Comparison of ENCODE assay signal across 16 mouse cellular contexts in genomic region chr11:96899449-96900306, GRCm38 (mm10). TPM values are rescaled to one million over a fixed set of nuclear protein-coding genes. Genes with fewer than 3 reads are reported as not detected.
A peak's percentile ranks its signal among the peaks of the same experiment; 100 is the strongest.
DNase-seq lines count a peak whose midpoint lies in the region; ATAC-seq and TF ChIP-seq lines count a peak whose summit lies in the region.
"Had no signal": no experiment of that assay in that cellular context is flagged by ENCODE, and none has a peak within 500 bp of the region (broad histone marks: within the 10 kb centered on the region; RNA-seq: fewer than 3 reads in every experiment).

No protein-coding gene starts in this region.

- peak; percentile 32 for DNase-seq in lung, postnatal 36 days
- no peak for DNase-seq in lung, postnatal 0 days (ENCODE audit: low spot score)
- peak; percentile 90 for DNase-seq in forebrain, embryonic 11.5 days (ENCODE audit: low spot score)
- peak; percentile 98 for DNase-seq in midbrain, embryonic 11.5 days (ENCODE audit: low spot score, missing footprints)
- peak; percentile 53 for DNase-seq in yolk sac, embryonic 10.5 days (ENCODE audit: low spot score)
- no peak for DNase-seq in layer of hippocampus, postnatal 25 days (ENCODE audit: extremely low spot score in 1 of 2, low spot score in 1 of 2)
- DNase-seq in left cerebral cortex, postnatal 25 days (ENCODE audit: low spot score in 2 of 2), result no peak
- DNase-seq: adrenal gland, postnatal 36 days; cerebellum, postnatal 25 days; gastrocnemius, postnatal 36 days; right cerebral cortex, postnatal 4 days; thymus, postnatal 14 days had no signal

- H3K4me3 ChIP-seq in lung, postnatal 0 days (ENCODE audit: low read depth, low read length), result no peak overlapping the region
- H3K4me3 ChIP-seq in forebrain, embryonic 11.5 days (ENCODE audit: low read depth, low read length), result no peak overlapping the region
- H3K4me3 ChIP-seq in midbrain, embryonic 11.5 days (ENCODE audit: low read depth, low read length), result no peak overlapping the region
- H3K4me3 ChIP-seq in kidney, embryonic 16.5 days (ENCODE audit: low read length), result no peak overlapping the region
- H3K4me3 ChIP-seq: kidney, embryonic 15.5 days; limb, embryonic 15.5 days had no signal

- H3K9me3 ChIP-seq in lung, postnatal 0 days (ENCODE audit: low read length), result no peaks in the 10 kb centered on the region
- no peaks in the 10 kb centered on the region for H3K9me3 ChIP-seq in forebrain, embryonic 11.5 days (ENCODE audit: control insufficient read depth, low read length)
- H3K9me3 ChIP-seq in midbrain, embryonic 11.5 days (ENCODE audit: control insufficient read depth, low read length), result no peaks in the 10 kb centered on the region
- H3K9me3 ChIP-seq in kidney, embryonic 16.5 days (ENCODE audit: low read length), result no peaks in the 10 kb centered on the region
- H3K9me3 ChIP-seq: G1E; kidney, embryonic 15.5 days; limb, embryonic 15.5 days had no signal

- TF ChIP-seq EP300 in lung, postnatal 0 days (IDR thresholded peaks at IDR 0.05), result no peak

- no peak overlapping the region for H3K4me2 ChIP-seq in lung, postnatal 0 days (replicated peaks; ENCODE audit: low read depth, low read length)
- H3K4me2 ChIP-seq in forebrain, embryonic 11.5 days (ENCODE audit: low read depth, low read length, severe bottlenecking), result peak overlapping the region; percentile 21; the same call in 1 of the 2 replicates
- H3K4me2 ChIP-seq in midbrain, embryonic 11.5 days, result peak overlapping the region; percentile 23; the same call in 1 of the 2 replicates
- H3K4me2 ChIP-seq in kidney, embryonic 16.5 days (replicated peaks; ENCODE audit: low read depth, low read length), result no peak overlapping the region
- H3K4me2 ChIP-seq: kidney, embryonic 15.5 days; limb, embryonic 15.5 days had no signal

- WGBS in lung, postnatal 0 days, result 55% methylated on average over 13 of the region's 13 CpGs
- 24% methylated on average over 13 of the region's 13 CpGs for WGBS in forebrain, embryonic 11.5 days
- WGBS in midbrain, embryonic 11.5 days, result 19% methylated on average over 13 of the region's 13 CpGs
- 44% methylated on average over 13 of the region's 13 CpGs for WGBS in kidney, embryonic 16.5 days

- H3K9ac ChIP-seq in lung, postnatal 0 days (replicated peaks; ENCODE audit: low read depth), result no peak overlapping the region
- peak overlapping the region; percentile 57 for H3K9ac ChIP-seq in forebrain, embryonic 11.5 days (ENCODE audit: low read length)
- peak overlapping the region; percentile 27; the same call in 1 of the 2 replicates for H3K9ac ChIP-seq in midbrain, embryonic 11.5 days (ENCODE audit: low read length)
- no peak overlapping the region for H3K9ac ChIP-seq in kidney, embryonic 16.5 days (replicated peaks; ENCODE audit: low read length)
- H3K9ac ChIP-seq: kidney, embryonic 15.5 days; limb, embryonic 15.5 days had no signal

- H3K27ac ChIP-seq in lung, postnatal 0 days (ENCODE audit: low read length), result no peak overlapping the region
- H3K27ac ChIP-seq in forebrain, embryonic 11.5 days (ENCODE audit: low read depth, low read length), result peak overlapping the region; percentile 98
- peak overlapping the region; percentile 93 for H3K27ac ChIP-seq in midbrain, embryonic 11.5 days (ENCODE audit: low read depth, low read length)
- H3K27ac ChIP-seq in kidney, embryonic 16.5 days (ENCODE audit: low read length), result no peak overlapping the region
- H3K27ac ChIP-seq: kidney, embryonic 15.5 days; limb, embryonic 15.5 days had no signal

- no peaks in the 10 kb centered on the region for H3K36me3 ChIP-seq in lung, postnatal 0 days (ENCODE audit: insufficient read depth, low read length)
- H3K36me3 ChIP-seq in forebrain, embryonic 11.5 days (ENCODE audit: control insufficient read depth, insufficient read depth, low read length), result no peaks in the 10 kb centered on the region
- H3K36me3 ChIP-seq in midbrain, embryonic 11.5 days (ENCODE audit: control insufficient read depth, insufficient read depth, low read length), result no peaks in the 10 kb centered on the region
- no peaks in the 10 kb centered on the region for H3K36me3 ChIP-seq in kidney, embryonic 16.5 days (ENCODE audit: insufficient read depth, low read length)
- H3K36me3 ChIP-seq: G1E; kidney, embryonic 15.5 days; limb, embryonic 15.5 days had no signal

- no peaks in the 10 kb centered on the region for H3K27me3 ChIP-seq in lung, postnatal 0 days (replicated peaks; ENCODE audit: insufficient read depth, low read length)
- H3K27me3 ChIP-seq in forebrain, embryonic 11.5 days (ENCODE audit: control insufficient read depth, insufficient read depth, low read length), result no peaks in the 10 kb centered on the region
- H3K27me3 ChIP-seq in midbrain, embryonic 11.5 days (ENCODE audit: control insufficient read depth, insufficient read depth, low read length), result no peaks in the 10 kb centered on the region
- no peaks in the 10 kb centered on the region for H3K27me3 ChIP-seq in kidney, embryonic 16.5 days (ENCODE audit: insufficient read depth, low read length)

- no peak for TF ChIP-seq CTCF in lung, postnatal 0 days (IDR thresholded peaks at IDR 0.05)

- no peak for ATAC-seq in lung, postnatal 0 days
- peak; percentile 76 for ATAC-seq in forebrain, embryonic 11.5 days (replicated peaks; ENCODE audit: low FRiP score)
- peak; percentile 90 for ATAC-seq in midbrain, embryonic 11.5 days (ENCODE audit: low FRiP score)
- ATAC-seq in kidney, embryonic 16.5 days (ENCODE audit: low FRiP score, low TSS enrichment), result no peak

- intact Hi-C loops in left cerebral cortex, postnatal 25 days (cut with DNase I), result no loop called here

- H3K4me1 ChIP-seq in lung, postnatal 0 days (ENCODE audit: insufficient read depth, low read depth, low read length), result no peaks in the 10 kb centered on the region
- H3K4me1 ChIP-seq in forebrain, embryonic 11.5 days (replicated peaks; ENCODE audit: control insufficient read depth, insufficient read depth, low read length), result peaks cover 65% of the 10 kb centered on the region
- H3K4me1 ChIP-seq in midbrain, embryonic 11.5 days (ENCODE audit: control insufficient read depth, insufficient read depth, low read length), result peaks cover 70% of the 10 kb centered on the region
- H3K4me1 ChIP-seq in kidney, embryonic 16.5 days (ENCODE audit: insufficient read depth, low read length), result peaks cover 26% of the 10 kb centered on the region

RNA-seq across cellular contexts. Expression of gene Cdk5rap3, which starts 16.6 kb away (rescaled TPM):
- 46.4 and 48.0 TPM in 2 replicates for polyA plus RNA-seq in lung, postnatal 0 days (2015; fragmentation: Nextera tagmentation; extraction: Ambion mirVana)
- 83.4 and 94.0 TPM in 2 replicates for polyA plus RNA-seq in forebrain, embryonic 11.5 days (2014; fragmentation: Nextera tagmentation; extraction: Ambion mirVana)
- 91.4 and 92.8 TPM in 2 replicates for polyA plus RNA-seq in midbrain, embryonic 11.5 days (2014; fragmentation: Nextera tagmentation; extraction: Ambion mirVana)
- total RNA-seq in layer of hippocampus, postnatal 25 days (2021), result 10 to 100 TPM; 35.8 to 37.2 TPM
- polyA plus RNA-seq in kidney, embryonic 16.5 days (2015; fragmentation: Nextera tagmentation; extraction: Ambion mirVana), result 83.7 and 88.3 TPM in 2 replicates
- total RNA-seq in left cerebral cortex, postnatal 25 days (2021), result 10 to 100 TPM; 28.1 to 32.3 TPM

RNA-seq across cellular contexts. Expression of gene Prr15l, which starts 28.2 kb away (rescaled TPM):
- polyA plus RNA-seq in lung, postnatal 0 days (2015; fragmentation: Nextera tagmentation; extraction: Ambion mirVana), result 126 and 127 TPM in 2 replicates
- polyA plus RNA-seq in forebrain, embryonic 11.5 days (2014; fragmentation: Nextera tagmentation; extraction: Ambion mirVana), result 0.25 and 0.29 TPM in 2 replicates
- 0.12 and 0.19 TPM in 2 replicates for polyA plus RNA-seq in midbrain, embryonic 11.5 days (2014; fragmentation: Nextera tagmentation; extraction: Ambion mirVana)
- total RNA-seq in layer of hippocampus, postnatal 25 days (2021), result not detected
- 52.5 and 55.8 TPM in 2 replicates for polyA plus RNA-seq in kidney, embryonic 16.5 days (2015; fragmentation: Nextera tagmentation; extraction: Ambion mirVana)
- not detected for total RNA-seq in left cerebral cortex, postnatal 25 days (2021)
- total RNA-seq: gastrocnemius, postnatal 36 days had no signal

RNA-seq across cellular contexts. Expression of gene Pnpo, which starts 44.1 kb away (rescaled TPM):
- 28.7 and 30.0 TPM in 2 replicates for polyA plus RNA-seq in lung, postnatal 0 days (2015; fragmentation: Nextera tagmentation; extraction: Ambion mirVana)
- polyA plus RNA-seq in forebrain, embryonic 11.5 days (2014; fragmentation: Nextera tagmentation; extraction: Ambion mirVana), result 24.8 and 28.8 TPM in 2 replicates
- polyA plus RNA-seq in midbrain, embryonic 11.5 days (2014; fragmentation: Nextera tagmentation; extraction: Ambion mirVana), result 23.1 and 24.4 TPM in 2 replicates
- 10 to 100 TPM; 35.1 to 37.9 TPM for total RNA-seq in layer of hippocampus, postnatal 25 days (2021)
- polyA plus RNA-seq in kidney, embryonic 16.5 days (2015; fragmentation: Nextera tagmentation; extraction: Ambion mirVana), result 38.0 TPM in 2 replicates
- total RNA-seq in left cerebral cortex, postnatal 25 days (2021), result 10 to 100 TPM; 37.4 to 37.5 TPM

RNA-seq across cellular contexts. Expression of gene Copz2, which starts 50.0 kb away (rescaled TPM):
- polyA plus RNA-seq in lung, postnatal 0 days (2015; fragmentation: Nextera tagmentation; extraction: Ambion mirVana), result 105 and 110 TPM in 2 replicates
- polyA plus RNA-seq in forebrain, embryonic 11.5 days (2014; fragmentation: Nextera tagmentation; extraction: Ambion mirVana), result 33.2 and 33.8 TPM in 2 replicates
- polyA plus RNA-seq in midbrain, embryonic 11.5 days (2014; fragmentation: Nextera tagmentation; extraction: Ambion mirVana), result 47.5 and 51.1 TPM in 2 replicates
- total RNA-seq in layer of hippocampus, postnatal 25 days (2021), result 1 to 10 TPM; 6.5 to 6.8 TPM
- polyA plus RNA-seq in kidney, embryonic 16.5 days (2015; fragmentation: Nextera tagmentation; extraction: Ambion mirVana), result 115 and 117 TPM in 2 replicates
- total RNA-seq in left cerebral cortex, postnatal 25 days (2021), result 1 to 10 TPM; 3.8 to 6.0 TPM

Comparison
In these comparisons a context has a peak if more than half of its experiments do, and no peak if none do; other contexts are left out.
1. DNase-seq: peak in lung, postnatal 36 days (single experiment), forebrain, embryonic 11.5 days (single experiment), midbrain, embryonic 11.5 days (single experiment) and yolk sac, embryonic 10.5 days (single experiment); none in lung, postnatal 0 days (single experiment), layer of hippocampus, postnatal 25 days (0 of 2) and left cerebral cortex, postnatal 25 days (0 of 2).
2. ATAC-seq: peak in forebrain, embryonic 11.5 days (single experiment) and midbrain, embryonic 11.5 days (single experiment); none in lung, postnatal 0 days (single experiment) and kidney, embryonic 16.5 days (single experiment).
3. H3K27ac ChIP-seq: peak in forebrain, embryonic 11.5 days (single experiment) and midbrain, embryonic 11.5 days (single experiment); none in lung, postnatal 0 days (single experiment) and kidney, embryonic 16.5 days (single experiment).
4. H3K4me2 ChIP-seq: peak in forebrain, embryonic 11.5 days (single experiment) and midbrain, embryonic 11.5 days (single experiment); none in lung, postnatal 0 days (single experiment) and kidney, embryonic 16.5 days (single experiment).
5. H3K9ac ChIP-seq: peak in forebrain, embryonic 11.5 days (single experiment) and midbrain, embryonic 11.5 days (single experiment); none in lung, postnatal 0 days (single experiment) and kidney, embryonic 16.5 days (single experiment).
6. RNA of gene Prr15l, which starts 28.2 kb away (polyA plus RNA-seq): 126 to 127 TPM in lung, postnatal 0 days and 52.5 to 55.8 TPM in kidney, embryonic 16.5 days; 0.25 to 0.29 TPM in forebrain, embryonic 11.5 days and 0.12 to 0.19 TPM in midbrain, embryonic 11.5 days; every median in the first group is over 10 times any median in the second.